Mouse (Mus musculus): ENCODE data around the gene Fabp1.

DNA sequence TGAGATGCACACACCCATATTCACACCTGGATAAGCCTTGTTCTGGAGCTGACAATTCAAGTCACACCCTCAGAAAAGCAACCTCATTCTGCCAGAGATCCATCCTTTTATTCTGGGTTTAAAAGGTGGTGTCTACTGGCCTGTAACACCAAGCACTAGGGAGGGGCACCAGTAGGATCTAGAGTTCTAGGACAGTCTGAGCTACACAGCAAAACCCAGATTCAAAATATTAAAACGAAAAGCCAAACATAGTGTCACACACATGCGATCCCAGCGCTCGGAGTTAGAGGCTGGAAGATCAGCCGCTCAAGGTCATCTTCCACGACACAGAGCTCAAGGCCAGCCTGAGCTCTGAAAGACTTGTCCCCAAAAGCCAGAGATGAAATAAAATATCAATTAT lies 54.8 kb downstream of the Fabp1 start:
- TF ChIP-seq POLR2A (IDR thresholded peaks at IDR 0.05; ENCODE audit: control insufficient read depth, extremely low read depth, insufficient read depth, low read length, poor library complexity) (no peak), CTCF (IDR thresholded peaks at IDR 0.05; ENCODE audit: borderline replicate concordance, control insufficient read depth, extremely low read depth, insufficient read depth, low read length, poor library complexity) (no peak)

All from thymus, adult 2 months (tissue).